Mouse (Mus musculus): ENCODE measurements at regions not wholly inside any gene's neighbourhood (a gene's known extent, or its start where the extent isn't known, plus 50 kb on each side); places are given as distances from the start of the nearest gene placed in this dataset.

DNA sequence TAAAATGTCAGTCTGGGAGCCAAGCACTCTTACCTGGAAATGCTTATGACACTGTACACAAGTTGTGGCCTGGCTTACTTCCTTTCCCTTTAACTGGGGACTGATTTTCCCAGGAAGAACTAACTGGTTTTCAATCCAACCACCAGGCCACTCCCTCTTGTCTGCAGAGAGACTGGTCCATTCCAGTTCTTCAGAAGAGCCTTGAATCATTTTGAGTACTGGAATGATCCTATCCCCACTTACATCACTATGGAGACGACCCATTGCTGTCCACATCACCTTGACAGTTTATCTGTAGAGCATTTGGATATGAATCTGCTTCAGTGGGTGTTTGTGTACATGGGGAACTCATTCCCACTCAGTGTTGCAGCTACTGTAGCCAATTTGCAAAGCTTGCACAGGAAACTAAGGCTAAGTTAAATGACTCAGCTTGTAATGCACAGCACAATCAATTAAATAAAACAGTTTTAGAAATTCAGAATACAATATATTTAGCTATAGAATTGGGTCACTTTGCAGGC is 121.7 kb upstream of the Prep start:
- TF ChIP-seq POLR2A (IDR thresholded peaks at IDR 0.05; ENCODE audit: low read depth, low read length) = no peak
- no peak for TF ChIP-seq SMC3 (IDR thresholded peaks at IDR 0.05; ENCODE audit: low read depth, low read length)
- TF ChIP-seq NRF1 (IDR thresholded peaks at IDR 0.05; ENCODE audit: low read depth, low read length) = no peak
- no peak for TF ChIP-seq IRF4 (IDR thresholded peaks at IDR 0.05; ENCODE audit: low read depth, low read length)
- TF ChIP-seq BHLHE40 (IDR thresholded peaks at IDR 0.05; ENCODE audit: low read depth, low read length) = no peak
- no peaks in the 10 kb centered on the region for H3K27me3 ChIP-seq (replicated peaks)
- no peaks in the 10 kb centered on the region for H3K36me3 ChIP-seq (replicated peaks in 1 of 2; ENCODE audit: control insufficient read depth in 1 of 2, insufficient read depth in 1 of 2, low read length in 1 of 2)
- H3K4me2 ChIP-seq (ENCODE audit: insufficient read depth, low read depth, poor library complexity, severe bottlenecking) = no peak overlapping the region
- no peak for DNase-seq (ENCODE audit: extremely low read depth)
- dilution Hi-C loops (cut with MboI; ENCODE audit: extremely low pct_ligation_motif_present, extremely low pct_unique_long_range_greater_than_20kb, low sequenced_read_pairs) = no loop called here
- H3K4me1 ChIP-seq (ENCODE audit: control insufficient read depth in 1 of 2, insufficient read depth in 2 of 2) = no peaks in the 10 kb centered on the region
- no peaks in the 10 kb centered on the region for H3K79me2 ChIP-seq (replicated peaks; ENCODE audit: control insufficient read depth, extremely low read depth, insufficient read depth, poor library complexity, severe bottlenecking)
- no peak overlapping the region for H3K27ac ChIP-seq (ENCODE audit: insufficient read depth, low read depth)
- H3K4me3 ChIP-seq (replicated peaks in 1 of 3; ENCODE audit: low read depth in 2 of 3, low read length in 2 of 3, poor library complexity in 1 of 3) = no peak overlapping the region
- no peak overlapping the region for H3K9ac ChIP-seq (ENCODE audit: insufficient read depth, low read depth)
- H3K9me3 ChIP-seq (replicated peaks; ENCODE audit: low read length) = no peaks in the 10 kb centered on the region
- in situ Hi-C loops (cut with MboI; ENCODE audit: low pct_ligation_motif_present, low pct_unique_long_range_greater_than_20kb, low sequenced_read_pairs) = no loop called here

DNA sequence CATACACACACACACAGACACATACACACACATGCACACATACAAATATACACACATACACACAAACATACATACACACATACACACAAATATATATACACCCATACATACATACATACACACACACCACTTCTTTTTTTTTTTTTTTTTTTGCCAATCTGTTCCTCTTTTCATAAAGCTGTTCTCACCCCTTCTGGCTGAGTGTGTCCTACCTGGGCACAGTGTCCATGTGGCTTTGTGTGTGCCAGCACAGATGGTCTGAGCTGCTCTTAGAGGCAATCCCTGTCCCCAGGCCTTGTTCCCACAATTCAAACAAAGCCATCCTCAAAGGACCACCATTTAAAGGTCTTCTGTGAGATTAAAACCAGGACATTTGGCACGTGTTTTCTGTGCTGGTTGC is 127.6 kb upstream of the Prep start:
- Histone ChIP-seq H3K36me3 (replicated peaks in 1 of 2; ENCODE audit: control insufficient read depth in 1 of 2, insufficient read depth in 1 of 2, low read length in 1 of 2) (no peaks in the 10 kb centered on the region), H3K27me3 (replicated peaks) (no peaks in the 10 kb centered on the region), H3K79me2 (replicated peaks; ENCODE audit: control insufficient read depth, extremely low read depth, insufficient read depth, poor library complexity, severe bottlenecking) (no peaks in the 10 kb centered on the region), H3K27ac (ENCODE audit: insufficient read depth, low read depth) (no peak overlapping the region), H3K4me3 (replicated peaks in 1 of 3; ENCODE audit: low read depth in 2 of 3, low read length in 2 of 3, poor library complexity in 1 of 3) (no peak overlapping the region), H3K9me3 (replicated peaks; ENCODE audit: low read length) (no peaks in the 10 kb centered on the region), H3K4me1 (ENCODE audit: control insufficient read depth in 1 of 2, insufficient read depth in 2 of 2) (no peaks in the 10 kb centered on the region), H3K4me2 (ENCODE audit: insufficient read depth, low read depth, poor library complexity, severe bottlenecking) (no peak overlapping the region), H3K9ac (ENCODE audit: insufficient read depth, low read depth) (no peak overlapping the region)
- no peak for DNase-seq (ENCODE audit: extremely low read depth)
- dilution Hi-C loops (cut with MboI; ENCODE audit: extremely low pct_ligation_motif_present, extremely low pct_unique_long_range_greater_than_20kb, low sequenced_read_pairs) = no loop called here
- no peak for TF ChIP-seq EP300 (IDR thresholded peaks at IDR 0.05; ENCODE audit: low read length)
- TF ChIP-seq BHLHE40 (IDR thresholded peaks at IDR 0.05; ENCODE audit: low read depth, low read length) = no peak
- no peak for TF ChIP-seq HCFC1 (IDR thresholded peaks at IDR 0.05; ENCODE audit: low read depth, low read length)
- no peak for TF ChIP-seq PAX5 (IDR thresholded peaks at IDR 0.05; ENCODE audit: low read length)
- in situ Hi-C loops (cut with MboI; ENCODE audit: low pct_ligation_motif_present, low pct_unique_long_range_greater_than_20kb, low sequenced_read_pairs) = no loop called here

- no peaks in the 10 kb centered on the region for H3K9me3 ChIP-seq (replicated peaks; ENCODE audit: low read length)
- no peaks in the 10 kb centered on the region for H3K79me2 ChIP-seq (replicated peaks; ENCODE audit: control insufficient read depth, extremely low read depth, insufficient read depth, poor library complexity, severe bottlenecking)
- H3K4me2 ChIP-seq (ENCODE audit: insufficient read depth, low read depth, poor library complexity, severe bottlenecking) = no peak overlapping the region; the same call in 1 of the 2 replicates
- no peak overlapping the region for H3K4me3 ChIP-seq (replicated peaks in 1 of 3; ENCODE audit: low read depth in 2 of 3, low read length in 2 of 3, poor library complexity in 1 of 3)
- DNase-seq (ENCODE audit: extremely low read depth) = no peak
- no peaks in the 10 kb centered on the region for H3K36me3 ChIP-seq (replicated peaks in 1 of 2; ENCODE audit: control insufficient read depth in 1 of 2, insufficient read depth in 1 of 2, low read length in 1 of 2)
- H3K27ac ChIP-seq (ENCODE audit: insufficient read depth, low read depth) = no peak overlapping the region
- no peak overlapping the region for H3K9ac ChIP-seq (ENCODE audit: insufficient read depth, low read depth)
- no peaks in the 10 kb centered on the region for H3K4me1 ChIP-seq (ENCODE audit: control insufficient read depth in 1 of 2, insufficient read depth in 2 of 2)
- TF ChIP-seq POLR2AphosphoS2 (IDR thresholded peaks at IDR 0.05; ENCODE audit: low read depth, low read length) (no peak), EP300 (IDR thresholded peaks at IDR 0.05; ENCODE audit: low read length) (no peak), ELF1 (IDR thresholded peaks at IDR 0.05; ENCODE audit: low read depth, low read length) (no peak), MAFK (IDR thresholded peaks at IDR 0.05; ENCODE audit: insufficient replicate concordance, low read length) (no peak)
- dilution Hi-C loops (cut with MboI; ENCODE audit: extremely low pct_ligation_motif_present, extremely low pct_unique_long_range_greater_than_20kb, low sequenced_read_pairs) (no loop called here), in situ Hi-C loops (cut with MboI; ENCODE audit: low pct_ligation_motif_present, low pct_unique_long_range_greater_than_20kb, low sequenced_read_pairs) (no loop called here)
- no peaks in the 10 kb centered on the region for H3K27me3 ChIP-seq (replicated peaks)
Measured at GRCm38 (mm10) chr10:44936976-44937500, 130.0 kb upstream of the Prep start.

Measured in CH12.LX (cell line).